Mouse (Mus musculus) intestine, postnatal 0 days (tissue): ENCODE measurements around the gene B230217C12Rik. TPM values are rescaled to one million over a fixed set of nuclear protein-coding genes. Genes with fewer than 3 reads are reported as not detected.

ENCODE experiments used
- ATAC-seq: fragments of 200-750 bp; cut with Nextera tagmentation; 2 replicates; pipeline ENCODE4 v1.8.0; 2017; ENCODE audit warnings: mild to moderate bottlenecking, moderate TSS enrichment, moderate library complexity
- H3K27ac ChIP-seq: fragments of 300-500 bp; sonication (generic); 2 replicates; pipeline ENCODE4 v1.5.1; 2014; ENCODE audit warnings: mild to moderate bottlenecking, low read depth, low read length, moderate library complexity
- H3K27me3 ChIP-seq: fragments of 300-500 bp; sonication (generic); replicated peaks from 2 replicates; pipeline ENCODE4 v1.6.1; 2014; ENCODE audit warnings: low read length, mixed read lengths; ENCODE audit not compliant: control insufficient read depth, insufficient read depth
- H3K36me3 ChIP-seq: fragments of 300-500 bp; sonication (generic); 2 replicates; pipeline ENCODE4 v1.6.1; 2014; ENCODE audit warnings: mild to moderate bottlenecking, moderate library complexity; ENCODE audit not compliant: control insufficient read depth, insufficient read depth
- H3K4me1 ChIP-seq: fragments of 300-500 bp; sonication (generic); replicated peaks from 2 replicates; pipeline ENCODE4 v1.6.1; 2014; ENCODE audit warnings: antibody characterized with exemption, low read length, mixed read lengths; ENCODE audit not compliant: control insufficient read depth, insufficient read depth
- H3K4me2 ChIP-seq: fragments of 300-500 bp; sonication (generic); replicated peaks from 2 replicates; pipeline ENCODE4 v1.6.1; 2014; ENCODE audit warnings: low read depth, mild to moderate bottlenecking, moderate library complexity
- H3K4me3 ChIP-seq: fragments of 300-500 bp; sonication (generic); 2 replicates; pipeline ENCODE4 v1.5.1; 2014; ENCODE audit warnings: low read depth, low read length
- H3K9ac ChIP-seq: fragments of 300-500 bp; sonication (generic); 2 replicates; pipeline ENCODE4 v1.6.1; 2014; ENCODE audit warnings: mild to moderate bottlenecking, low read depth, low read length
- H3K9me3 ChIP-seq: fragments of 300-500 bp; sonication (generic); 2 replicates; pipeline ENCODE4 v1.6.1; 2016; ENCODE audit warnings: mixed run types; ENCODE audit not compliant: control insufficient read depth
- CTCF ChIP-seq: sonication (generic); IDR thresholded peaks from 2 replicates; pipeline ENCODE4 v1.5.1; 2016; ENCODE audit warnings: low read depth, mild to moderate bottlenecking, control low read depth, antibody characterized with exemption, moderate library complexity
- whole genome bisulfite sequencing: fragments of 180-500 bp; shearing (Covaris S2); extraction: QIAGEN DNeasy Blood & Tissue Kit; methylation state at CpG from one replicate; pipeline ENCODE4 v1.1.7; 2014; 5-methylcytosine and 5-hydroxymethylcytosine counted together
- polyA plus RNA-seq: library from polyadenylated mRNA; unstranded; fragments of >200 nt; fragmentation: Nextera tagmentation; extraction: Ambion mirVana; gene quantifications from 2 replicates; pipeline ENCODE4 v1.2.1, GENCODE M21; 2015

B230217C12Rik gene
- polyA plus RNA-seq, 1 experiment from 2014 or later: 1.8 TPM

GRCm38 (mm10) chr11:97820840-97821239, 19.7 kb upstream of the B230217C12Rik start:
- Histone ChIP-seq H3K4me1 (peaks cover 23% of the 10 kb centered on the region), H3K4me3 (no peak overlapping the region), H3K9me3 (no peaks in the 10 kb centered on the region), H3K36me3 (peaks cover 58% of the 10 kb centered on the region), H3K27me3 (no peaks in the 10 kb centered on the region), H3K4me2 (no peak overlapping the region), H3K9ac (no peak overlapping the region), H3K27ac (peak overlapping the region; percentile 77)
- no peak for TF ChIP-seq CTCF
- ATAC-seq: peak; percentile 82
- 28% methylated on average over 4 of the region's 4 CpGs for WGBS

- Histone ChIP-seq H3K9ac (no peak overlapping the region), H3K9me3 (no peaks in the 10 kb centered on the region), H3K36me3 (peaks cover 59% of the 10 kb centered on the region), H3K4me1 (peaks cover 25% of the 10 kb centered on the region), H3K27ac (peak overlapping the region; percentile 77), H3K27me3 (no peaks in the 10 kb centered on the region), H3K4me3 (no peak overlapping the region), H3K4me2 (no peak overlapping the region)
- TF ChIP-seq CTCF: no peak
- WGBS: 89% methylated on average over 8 of the region's 8 CpGs
- no peak for ATAC-seq
These were observed 19.0 kb upstream of the B230217C12Rik start for GRCm38 (mm10) chr11:97821401-97822064.

- H3K27me3 ChIP-seq: no peaks in the 10 kb centered on the region
- no peak overlapping the region for H3K9ac ChIP-seq
- H3K4me1 ChIP-seq: peaks cover 23% of the 10 kb centered on the region
- H3K27ac ChIP-seq: no peak overlapping the region
- no peak overlapping the region for H3K4me2 ChIP-seq
- H3K4me3 ChIP-seq: no peak overlapping the region
- H3K36me3 ChIP-seq: peaks cover 69% of the 10 kb centered on the region
- WGBS: 81% methylated on average over 20 of the region's 20 CpGs
- no peak for TF ChIP-seq CTCF
- ATAC-seq: no peak
- H3K9me3 ChIP-seq: no peaks in the 10 kb centered on the region
These were observed 17.6 kb upstream of the B230217C12Rik start for GRCm38 (mm10) chr11:97822840-97823603.

GRCm38 (mm10) chr11:97824168-97824567, 16.4 kb upstream of the B230217C12Rik start:
- Histone ChIP-seq H3K9me3 (no peaks in the 10 kb centered on the region), H3K36me3 (peaks cover 68% of the 10 kb centered on the region), H3K27ac (no peak overlapping the region), H3K27me3 (no peaks in the 10 kb centered on the region), H3K4me3 (no peak overlapping the region), H3K9ac (no peak overlapping the region), H3K4me1 (peaks cover 13% of the 10 kb centered on the region; the same call in 1 of the 2 replicates), H3K4me2 (no peak overlapping the region)
- no peak for ATAC-seq
- WGBS: 95% methylated on average over 11 of the region's 11 CpGs
- TF ChIP-seq CTCF: no peak

GRCm38 (mm10) chr11:97824895-97825294, 15.7 kb upstream of the B230217C12Rik start:
- ATAC-seq: no peak
- TF ChIP-seq CTCF: no peak
- Histone ChIP-seq H3K27me3 (no peaks in the 10 kb centered on the region), H3K9me3 (no peaks in the 10 kb centered on the region), H3K27ac (peak overlapping the region; percentile 2; the same call in 1 of the 2 replicates), H3K4me1 (peaks cover 13% of the 10 kb centered on the region; the same call in 1 of the 2 replicates), H3K9ac (no peak overlapping the region), H3K4me2 (no peak overlapping the region), H3K36me3 (peaks cover 72% of the 10 kb centered on the region), H3K4me3 (no peak overlapping the region)
- 73% methylated on average over 6 of the region's 6 CpGs for WGBS

GRCm38 (mm10) chr11:97825295-97825694, 15.3 kb upstream of the B230217C12Rik start:
- no peak overlapping the region for H3K27ac ChIP-seq
- H3K4me2 ChIP-seq: no peak overlapping the region
- H3K36me3 ChIP-seq: peaks cover 71% of the 10 kb centered on the region
- no peak for ATAC-seq
- H3K4me3 ChIP-seq: no peak overlapping the region
- no peak for TF ChIP-seq CTCF
- 80% methylated on average over 10 of the region's 10 CpGs for WGBS
- no peaks in the 10 kb centered on the region for H3K9me3 ChIP-seq
- no peaks in the 10 kb centered on the region for H3K27me3 ChIP-seq
- no peak overlapping the region for H3K9ac ChIP-seq
- H3K4me1 ChIP-seq: peaks cover 9% of the 10 kb centered on the region; the same call in 1 of the 2 replicates
